Mouse (Mus musculus) heart, embryonic 11.5 days (tissue): ENCODE data around the gene Olfr1202. TPM values are rescaled to one million over a fixed set of nuclear protein-coding genes. Genes with fewer than 3 reads are reported as not detected.

Experiments
- ATAC-seq: fragments of 200-750 bp; cut with Nextera tagmentation; replicated peaks from 2 replicates; pipeline ENCODE4 v1.8.0; 2017; ENCODE audit warnings: moderate library complexity; ENCODE audit not compliant: insufficient number of reproducible peaks, low FRiP score, low TSS enrichment
- H3K27ac ChIP-seq: fragments of 300-500 bp; sonication (generic); 2 replicates; pipeline ENCODE4 v1.5.1; 2014; ENCODE audit warnings: mild to moderate bottlenecking, low read depth, low read length
- H3K27me3 ChIP-seq: fragments of 300-500 bp; sonication (generic); 2 replicates; pipeline ENCODE4 v1.6.1; 2014; ENCODE audit warnings: mild to moderate bottlenecking, low read length, mixed read lengths; ENCODE audit not compliant: control insufficient read depth, insufficient read depth
- H3K36me3 ChIP-seq: fragments of 300-500 bp; sonication (generic); 2 replicates; pipeline ENCODE4 v1.6.1; 2014; ENCODE audit warnings: mild to moderate bottlenecking, low read length, moderate library complexity, mixed read lengths; ENCODE audit not compliant: control insufficient read depth, insufficient read depth
- H3K4me1 ChIP-seq: fragments of 300-500 bp; sonication (generic); 2 replicates; pipeline ENCODE4 v1.6.1; 2014; ENCODE audit warnings: low read length; ENCODE audit not compliant: control insufficient read depth, insufficient read depth
- H3K4me2 ChIP-seq: fragments of 300-500 bp; sonication (generic); 2 replicates; pipeline ENCODE4 v1.6.1; 2014; ENCODE audit warnings: mild to moderate bottlenecking, moderate library complexity
- H3K4me3 ChIP-seq: fragments of 300-500 bp; sonication (generic); 2 replicates; pipeline ENCODE4 v1.5.1; 2014; ENCODE audit warnings: low read depth, low read length
- H3K9ac ChIP-seq: fragments of 300-500 bp; sonication (generic); 2 replicates; pipeline ENCODE4 v1.6.1; 2014; ENCODE audit warnings: mild to moderate bottlenecking, low read depth, low read length, moderate library complexity
- H3K9me3 ChIP-seq: fragments of 300-500 bp; sonication (generic); replicated peaks from 2 replicates; pipeline ENCODE4 v1.6.1; 2016; ENCODE audit warnings: low read length; ENCODE audit not compliant: control insufficient read depth
- WGBS: fragments of 180-500 bp; shearing (Covaris S2); extraction: QIAGEN DNeasy Blood & Tissue Kit; methylation state at CpG from one replicate; pipeline ENCODE4 v1.1.7; 2014; ENCODE audit not compliant: insufficient replicate concordance; 5-methylcytosine and 5-hydroxymethylcytosine counted together
- polyA plus RNA-seq: library from polyadenylated mRNA; unstranded; fragments of >200 nt; fragmentation: Nextera tagmentation; extraction: Ambion mirVana; gene quantifications from 2 replicates; pipeline ENCODE4 v1.2.1, GENCODE M21; 2014

Gene Olfr1202
- polyA plus RNA-seq = not detected in 2 replicates

DNA sequence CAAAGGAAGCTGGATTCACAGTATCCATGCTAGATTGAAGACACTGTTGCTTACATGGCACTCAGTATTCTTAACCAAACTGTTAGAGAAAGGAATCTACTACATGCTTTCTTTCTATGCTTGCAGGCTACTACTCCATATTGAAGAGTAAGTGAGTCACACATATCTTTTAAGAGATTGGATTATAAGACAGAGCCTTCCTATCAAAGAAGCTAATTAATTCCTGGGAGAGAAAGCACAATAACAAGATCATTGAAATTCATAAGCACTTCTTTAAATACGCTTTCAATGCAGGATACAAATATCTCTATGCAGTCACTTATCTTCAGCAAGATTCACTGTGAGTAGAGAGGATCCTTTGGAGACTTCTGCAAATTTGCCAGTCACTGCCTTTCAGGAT, at the start of gene Olfr1202:
Olfr1202 (plus strand) TSS at position 301 of the 400 bp plus-strand sequence.
- no peak within 1 kb of the TSS for H3K4me2 ChIP-seq
- H3K9me3 ChIP-seq = no peaks in the 10 kb centered on the region
- no peaks in the 10 kb centered on the region for H3K27me3 ChIP-seq
- H3K36me3 ChIP-seq = no peaks in the 10 kb centered on the region
- no peaks in the 10 kb centered on the region for H3K4me1 ChIP-seq
- H3K4me3 ChIP-seq = no peak within 1 kb of the TSS
- no peak within 1 kb of the TSS for H3K27ac ChIP-seq
- no peak for ATAC-seq
- 72% methylated on average over 1 of the region's 1 CpGs for WGBS
- H3K9ac ChIP-seq = no peak within 1 kb of the TSS

DNA sequence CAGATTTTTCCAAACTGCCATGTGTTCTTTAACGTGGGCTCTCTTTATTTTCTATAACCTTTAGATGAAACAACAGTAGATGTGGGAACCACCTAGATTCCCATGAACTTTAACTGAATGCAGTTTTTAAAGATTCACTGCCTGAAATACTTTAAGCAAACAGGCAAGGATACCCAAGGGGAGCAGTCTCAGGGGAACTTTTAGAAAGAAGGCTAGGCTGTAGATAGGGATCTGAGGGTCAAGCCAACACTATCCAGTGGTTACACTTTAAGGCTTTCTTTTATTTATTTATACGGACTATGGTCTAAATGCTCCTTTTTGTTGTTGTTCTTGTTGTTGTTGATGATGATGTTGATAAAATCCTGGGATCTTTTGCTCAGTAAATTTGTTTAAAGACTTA, 43.9 kb upstream of the Olfr1202 start, which contains the start of gene Olfr1200:
Olfr1200 (minus strand) TSS at position 101 of the 400 bp plus-strand sequence.
- no peak within 1 kb of the TSS for H3K9ac ChIP-seq
- no peaks in the 10 kb centered on the region for H3K4me1 ChIP-seq
- WGBS = 69% methylated on average over 2 of the region's 2 CpGs
- no peak within 1 kb of the TSS for H3K4me2 ChIP-seq
- no peaks in the 10 kb centered on the region for H3K9me3 ChIP-seq
- no peak for ATAC-seq
- no peaks in the 10 kb centered on the region for H3K27me3 ChIP-seq
- no peak within 1 kb of the TSS for H3K27ac ChIP-seq
- H3K4me3 ChIP-seq = no peak within 1 kb of the TSS
- no peaks in the 10 kb centered on the region for H3K36me3 ChIP-seq

DNA sequence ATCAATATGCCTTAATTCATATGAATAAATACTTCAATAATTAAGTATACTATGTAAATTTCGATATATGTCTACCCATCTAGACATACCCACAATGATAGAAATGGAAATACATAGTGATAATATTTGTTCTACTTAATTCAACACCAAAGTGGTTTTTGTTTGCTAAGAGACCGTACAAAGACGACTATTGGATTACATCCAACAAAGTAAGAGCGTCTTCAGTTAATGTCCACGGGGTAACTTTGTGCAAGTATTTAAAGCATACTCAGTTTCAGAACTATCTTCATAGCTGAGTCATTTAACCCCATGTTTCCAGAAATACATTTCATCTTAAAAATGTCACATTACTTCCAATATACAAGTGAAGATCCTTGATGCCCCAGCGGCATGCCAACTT, 21.6 kb upstream of the Olfr1202 start, which contains the start of gene Olfr1201:
Olfr1201 (plus strand) TSS at position 301 of the 400 bp plus-strand sequence.
- Histone ChIP-seq H3K36me3 (no peaks in the 10 kb centered on the region), H3K9ac (no peak within 1 kb of the TSS), H3K4me2 (no peak within 1 kb of the TSS), H3K27ac (no peak within 1 kb of the TSS), H3K9me3 (no peaks in the 10 kb centered on the region), H3K27me3 (no peaks in the 10 kb centered on the region), H3K4me1 (no peaks in the 10 kb centered on the region), H3K4me3 (no peak within 1 kb of the TSS)
- WGBS = 78% methylated on average over 6 of the region's 6 CpGs
- ATAC-seq = no peak

DNA sequence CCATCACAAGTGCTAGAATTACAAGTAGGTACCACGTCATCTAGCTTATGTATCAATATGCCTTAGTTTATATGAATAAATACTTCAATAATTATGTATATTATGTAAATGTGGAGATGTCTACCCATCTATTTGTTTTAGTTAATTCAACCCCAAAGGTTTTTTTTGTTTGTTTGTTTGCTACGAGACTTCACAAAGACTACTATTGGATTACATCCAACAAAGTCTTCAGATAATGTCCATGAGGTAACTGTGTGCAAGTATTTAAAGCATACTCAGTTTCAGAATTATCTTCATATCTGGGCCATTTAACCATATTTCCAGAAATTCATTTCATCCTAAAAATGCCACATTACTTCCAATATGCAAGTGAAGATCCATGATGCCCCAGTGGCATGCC, 15.1 kb downstream of the Olfr1202 start, which contains the start of gene Olfr1205:
Olfr1205 (plus strand) TSS at position 301 of the 400 bp plus-strand sequence.
- H3K9ac ChIP-seq = no peak within 1 kb of the TSS
- H3K4me3 ChIP-seq = no peak within 1 kb of the TSS
- H3K4me2 ChIP-seq = no peak within 1 kb of the TSS
- no peak for ATAC-seq
- H3K27me3 ChIP-seq = no peaks in the 10 kb centered on the region
- no peaks in the 10 kb centered on the region for H3K4me1 ChIP-seq
- H3K27ac ChIP-seq = no peak within 1 kb of the TSS
- no peaks in the 10 kb centered on the region for H3K36me3 ChIP-seq
- no peaks in the 10 kb centered on the region for H3K9me3 ChIP-seq
- WGBS = 84% methylated on average over 2 of the region's 2 CpGs

DNA sequence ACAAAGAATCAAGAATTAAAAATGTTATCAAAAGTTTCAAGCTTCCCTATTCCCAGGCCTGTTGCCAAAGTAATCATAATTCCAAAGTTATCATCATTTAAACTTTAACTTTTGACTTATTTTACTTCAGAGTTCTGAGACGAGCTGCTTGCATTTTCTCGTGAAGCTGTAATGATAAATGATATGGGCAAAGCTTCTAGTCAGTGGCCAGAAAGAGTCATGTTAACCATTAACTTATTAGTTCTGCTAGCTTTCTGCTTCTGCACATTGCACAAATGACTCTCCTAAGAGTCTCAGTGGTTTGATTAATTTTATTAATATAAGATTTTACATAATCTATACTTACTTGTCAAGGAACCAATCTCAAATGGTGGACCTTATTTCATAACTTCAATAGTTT, 24.2 kb downstream of the Olfr1202 start:
- Histone ChIP-seq H3K9ac (no peak overlapping the region), H3K4me1 (no peaks in the 10 kb centered on the region), H3K4me2 (no peak overlapping the region), H3K36me3 (no peaks in the 10 kb centered on the region), H3K27ac (no peak overlapping the region), H3K27me3 (no peaks in the 10 kb centered on the region), H3K9me3 (no peaks in the 10 kb centered on the region), H3K4me3 (no peak overlapping the region)
- ATAC-seq = no peak
- 77% methylated on average over 2 of the region's 2 CpGs for WGBS

DNA sequence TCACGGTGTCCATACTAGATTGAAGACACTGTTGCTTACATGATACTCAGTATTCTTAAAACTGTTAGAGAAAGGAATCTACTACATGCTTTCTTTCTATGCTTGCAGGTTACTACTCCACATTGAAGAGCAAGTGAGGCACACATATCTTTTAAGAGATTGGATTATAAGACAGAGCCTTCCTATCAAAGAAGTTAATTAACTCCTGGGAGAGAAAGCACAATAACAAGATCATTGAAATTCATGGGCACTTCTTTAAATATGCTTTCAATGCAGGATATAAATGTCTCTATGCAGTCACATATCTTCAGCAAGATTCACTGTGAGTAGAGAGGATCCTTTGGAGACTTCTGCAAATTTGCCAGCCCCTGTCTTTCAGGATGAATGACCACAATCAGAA, 34.7 kb downstream of the Olfr1202 start, which contains the start of gene Olfr1204:
Olfr1204 (plus strand) TSS at position 301 of the 400 bp plus-strand sequence.
- Histone ChIP-seq H3K4me3 (no peak within 1 kb of the TSS), H3K27ac (no peak within 1 kb of the TSS), H3K4me1 (no peaks in the 10 kb centered on the region), H3K9ac (no peak within 1 kb of the TSS), H3K9me3 (no peaks in the 10 kb centered on the region), H3K27me3 (no peaks in the 10 kb centered on the region), H3K36me3 (no peaks in the 10 kb centered on the region), H3K4me2 (no peak within 1 kb of the TSS)
- no peak for ATAC-seq
- WGBS = 67% methylated on average over 1 of the region's 1 CpGs

DNA sequence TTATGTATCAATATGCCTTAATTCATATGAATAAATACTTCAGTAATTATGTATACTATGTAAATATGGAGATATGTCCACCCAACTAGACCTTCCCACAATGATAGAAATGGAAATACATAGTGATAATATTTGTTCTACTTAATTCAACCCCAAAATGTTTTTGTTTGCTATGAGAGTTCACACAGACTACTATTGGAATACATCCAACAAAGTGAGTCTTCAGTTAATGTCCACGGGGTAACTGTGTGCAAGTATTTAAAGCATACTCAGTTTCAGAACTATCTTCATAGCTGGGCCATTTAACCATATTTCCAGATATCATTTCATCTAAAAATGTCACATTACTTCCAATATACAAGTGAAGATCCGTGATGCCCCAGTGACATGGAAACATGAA, 48.6 kb downstream of the Olfr1202 start, which contains the start of gene Olfr1206:
Olfr1206 (plus strand) TSS at position 301 of the 400 bp plus-strand sequence.
- no peaks in the 10 kb centered on the region for H3K4me1 ChIP-seq
- no peaks in the 10 kb centered on the region for H3K9me3 ChIP-seq
- no peaks in the 10 kb centered on the region for H3K36me3 ChIP-seq
- ATAC-seq = no peak
- no peaks in the 10 kb centered on the region for H3K27me3 ChIP-seq
- no peak within 1 kb of the TSS for H3K27ac ChIP-seq
- 75% methylated on average over 2 of the region's 2 CpGs for WGBS
- no peak within 1 kb of the TSS for H3K4me2 ChIP-seq
- H3K4me3 ChIP-seq = no peak within 1 kb of the TSS
- H3K9ac ChIP-seq = no peak within 1 kb of the TSS

Other genes with a start within 250 kb of the Olfr1202 start
- not detected in 2 replicates for gene Olfr1189, start 228.0 kb upstream of the Olfr1202 start, polyA plus RNA-seq
- not detected in 2 replicates for gene Olfr1191-ps1, start 174.0 kb upstream of the Olfr1202 start, polyA plus RNA-seq
- gene Olfr1192-ps1, start 166.0 kb upstream of the Olfr1202 start, polyA plus RNA-seq = not detected in 2 replicates
- not detected in 2 replicates for gene Olfr1193, start 138.9 kb upstream of the Olfr1202 start, polyA plus RNA-seq
- not detected in 2 replicates for gene Olfr1195, start 125.3 kb upstream of the Olfr1202 start, polyA plus RNA-seq
- gene Olfr1196, start 109.9 kb upstream of the Olfr1202 start, polyA plus RNA-seq = not detected in 2 replicates
- gene Olfr1197, start 82.1 kb upstream of the Olfr1202 start, polyA plus RNA-seq = not detected in 2 replicates
- not detected in 2 replicates for gene Olfr1198, start 63.1 kb upstream of the Olfr1202 start, polyA plus RNA-seq
- not detected in 2 replicates for gene Olfr1199, start 54.0 kb upstream of the Olfr1202 start, polyA plus RNA-seq
- gene Olfr1200, start 44.0 kb upstream of the Olfr1202 start, polyA plus RNA-seq = not detected in 2 replicates
- gene Olfr1201, start 21.5 kb upstream of the Olfr1202 start, polyA plus RNA-seq = not detected in 2 replicates
- not detected in 2 replicates for gene Olfr1205, start 15.2 kb downstream of the Olfr1202 start, polyA plus RNA-seq
- gene Olfr1204, start 34.8 kb downstream of the Olfr1202 start, polyA plus RNA-seq = not detected in 2 replicates
- gene Olfr1206, start 48.7 kb downstream of the Olfr1202 start, polyA plus RNA-seq = not detected in 2 replicates
- gene Olfr1208, start 87.8 kb downstream of the Olfr1202 start, polyA plus RNA-seq = not detected in 2 replicates
- gene Olfr1209, start 100.7 kb downstream of the Olfr1202 start, polyA plus RNA-seq = not detected in 2 replicates
- gene Olfr1211, start 123.6 kb downstream of the Olfr1202 start, polyA plus RNA-seq = not detected in 2 replicates
- not detected in 2 replicates for gene Olfr1212, start 139.5 kb downstream of the Olfr1202 start, polyA plus RNA-seq
- not detected in 2 replicates for gene Gm13762, start 165.8 kb downstream of the Olfr1202 start, polyA plus RNA-seq
- not detected in 2 replicates for gene Olfr1214, start 178.2 kb downstream of the Olfr1202 start, polyA plus RNA-seq
- gene Olfr1215, start 192.5 kb downstream of the Olfr1202 start, polyA plus RNA-seq = not detected in 2 replicates
- gene Olfr1216, start 203.8 kb downstream of the Olfr1202 start, polyA plus RNA-seq = not detected in 2 replicates
- not detected in 2 replicates for gene Olfr1217, start 217.6 kb downstream of the Olfr1202 start, polyA plus RNA-seq
- gene Olfr1218, start 246.7 kb downstream of the Olfr1202 start, polyA plus RNA-seq = not detected in 2 replicates